Mouse (Mus musculus) forelimb bud, embryonic 11.5 days (tissue): ENCODE data around the gene Nxpe5.

ENCODE experiments used
- DNase-seq: peaks from one replicate; pipeline ENCODE4 v3.0.0-alpha.2; 2012; ENCODE audit warnings: low read depth, low spot score

Gene Nxpe5

DNA sequence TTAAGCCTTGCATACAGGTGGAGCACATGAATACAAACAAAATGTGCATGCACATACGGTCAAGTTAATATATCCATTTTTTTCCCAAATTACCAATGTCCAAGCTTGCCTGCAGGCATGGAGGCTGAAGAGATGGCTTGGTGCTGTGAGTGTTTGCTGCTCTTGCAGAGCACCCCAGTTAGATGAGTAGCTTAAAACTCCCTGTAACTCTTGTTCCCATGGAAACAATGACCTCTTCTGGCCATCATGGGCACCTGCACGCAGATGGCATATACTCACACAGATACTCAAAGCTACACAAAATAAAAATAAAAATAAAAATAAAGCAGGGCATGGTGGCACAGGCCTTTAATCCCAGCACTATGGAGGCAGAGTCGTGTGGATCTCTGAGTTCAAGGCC is 27.4 kb downstream of the Nxpe5 start:
- DNase-seq = no peak

DNA sequence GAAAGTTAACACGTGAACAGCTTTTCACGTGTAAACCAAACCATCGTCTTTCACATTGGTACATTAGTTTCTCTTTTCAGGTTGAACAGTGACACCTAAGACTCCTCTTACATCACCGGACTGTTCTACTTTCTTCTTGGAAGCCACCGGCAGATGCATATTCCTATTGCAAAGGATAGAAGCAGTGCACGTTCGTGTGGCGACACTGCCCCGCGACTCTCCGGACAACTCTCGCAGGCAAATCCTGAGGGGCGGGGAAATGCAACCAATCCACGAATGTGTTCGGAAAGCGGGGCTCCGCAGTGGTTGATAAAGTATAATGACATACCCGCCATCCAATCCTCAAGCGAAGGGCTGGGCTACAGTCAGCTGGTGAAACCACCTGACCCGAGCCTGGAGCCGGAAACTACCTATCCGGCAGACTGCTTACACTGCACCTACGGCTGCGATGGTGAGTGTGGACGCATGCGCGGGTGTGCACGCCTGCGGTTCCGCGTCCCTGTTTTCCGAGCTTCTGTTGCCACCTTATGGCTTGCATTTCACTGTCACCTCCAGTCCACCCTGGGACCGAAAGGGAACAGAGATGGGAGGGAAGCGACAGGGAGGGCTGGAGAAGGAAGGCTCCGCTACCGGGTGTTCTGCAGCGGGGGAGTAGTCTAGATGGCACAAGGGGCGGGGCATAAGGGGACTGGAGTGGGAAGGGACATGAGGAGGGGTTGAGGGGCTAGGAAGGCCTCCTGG is 29.8 kb downstream of the Nxpe5 start, which contains the start of gene Lamtor4:
Lamtor4 (plus strand) TSS at position 130 of the 741 bp plus-strand sequence.
- peak; percentile 94 for DNase-seq

DNA sequence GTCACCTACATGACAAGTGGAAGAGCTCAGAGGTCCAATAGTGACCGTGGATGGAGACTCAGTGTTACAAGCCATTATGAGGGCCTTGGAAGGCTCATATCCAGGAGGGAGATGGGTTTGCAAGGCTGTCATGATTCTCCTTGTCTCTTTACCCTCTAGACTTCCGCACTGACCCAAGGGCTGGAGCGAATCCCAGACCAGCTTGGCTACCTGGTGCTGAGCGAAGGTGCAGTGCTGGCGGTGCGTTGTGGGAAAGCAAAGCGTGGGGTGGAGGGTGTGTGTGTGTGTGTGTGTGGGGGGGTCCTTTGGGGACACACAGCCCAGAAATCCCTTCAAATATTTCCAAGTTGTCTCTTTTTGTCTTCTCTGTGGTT is 30.4 kb downstream of the Nxpe5 start:
- DNase-seq = no peak

DNA sequence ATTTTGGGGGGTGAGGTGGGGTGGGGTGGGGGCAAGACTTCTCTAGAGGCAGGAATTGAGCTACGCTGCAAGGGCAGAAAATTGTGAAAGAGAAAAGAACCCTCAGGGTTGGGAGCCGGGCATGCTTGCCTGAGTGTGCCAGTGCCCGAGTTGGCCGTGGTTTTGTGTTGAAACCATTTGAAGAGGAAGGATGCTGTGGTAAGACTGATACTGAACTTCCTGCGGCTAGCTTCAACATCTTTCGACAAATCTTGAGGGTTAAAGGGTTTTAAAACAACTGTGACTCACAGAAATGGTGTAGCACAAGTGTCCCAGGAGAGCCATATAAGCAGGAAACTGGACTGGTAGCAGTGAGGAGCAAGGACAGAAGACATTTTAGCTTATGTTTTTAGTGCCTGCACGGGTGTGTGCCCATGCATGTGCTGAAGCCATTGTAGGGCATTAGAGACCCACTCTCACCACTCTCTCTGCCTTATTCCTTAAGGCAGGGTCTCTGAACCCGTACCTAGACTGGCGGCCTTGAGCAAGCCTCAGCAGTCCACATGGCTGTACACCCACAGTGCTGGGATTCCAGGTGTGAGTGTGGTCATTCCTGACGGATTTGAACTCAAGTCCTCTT is 31.4 kb downstream of the Nxpe5 start:
- no peak for DNase-seq

DNA sequence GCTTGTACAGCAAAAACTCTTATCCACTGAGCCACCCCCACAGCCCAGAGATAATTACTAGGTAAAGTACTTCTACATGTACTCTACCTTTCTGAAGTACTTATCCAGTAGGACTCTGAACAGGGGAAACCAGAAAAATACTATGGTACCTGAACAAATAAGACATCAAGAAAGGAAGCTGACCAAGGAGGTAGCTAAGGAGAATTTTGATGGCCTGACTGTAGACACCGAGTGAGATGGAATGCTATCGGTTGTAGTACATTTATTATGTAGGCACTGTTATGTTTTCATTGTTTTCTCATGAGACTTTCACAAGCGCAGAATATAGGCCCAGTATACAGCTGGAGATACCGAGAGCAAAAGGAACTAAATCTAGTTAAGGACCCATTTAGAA is 31.9 kb downstream of the Nxpe5 start:
- no peak for DNase-seq

DNA sequence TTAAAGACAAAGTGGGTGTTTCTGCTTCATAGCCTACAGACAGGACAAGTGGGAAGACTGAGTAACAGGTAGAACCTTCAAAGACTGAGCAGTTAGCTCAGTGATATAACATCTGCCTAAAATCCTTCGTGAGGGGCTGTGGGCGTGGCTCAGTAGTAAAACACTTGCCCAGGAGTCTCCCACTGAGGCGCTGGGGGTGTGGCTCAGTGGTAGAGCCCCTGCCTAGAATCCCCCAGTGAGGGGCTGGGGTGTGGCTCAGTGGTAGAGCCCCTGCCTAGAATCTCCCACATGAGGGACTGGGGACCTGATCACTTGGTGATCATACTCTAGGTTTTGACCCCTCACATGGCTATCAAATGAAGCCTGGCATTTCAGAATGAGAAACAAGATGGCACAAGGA is 32.4 kb downstream of the Nxpe5 start:
- DNase-seq = no peak

DNA sequence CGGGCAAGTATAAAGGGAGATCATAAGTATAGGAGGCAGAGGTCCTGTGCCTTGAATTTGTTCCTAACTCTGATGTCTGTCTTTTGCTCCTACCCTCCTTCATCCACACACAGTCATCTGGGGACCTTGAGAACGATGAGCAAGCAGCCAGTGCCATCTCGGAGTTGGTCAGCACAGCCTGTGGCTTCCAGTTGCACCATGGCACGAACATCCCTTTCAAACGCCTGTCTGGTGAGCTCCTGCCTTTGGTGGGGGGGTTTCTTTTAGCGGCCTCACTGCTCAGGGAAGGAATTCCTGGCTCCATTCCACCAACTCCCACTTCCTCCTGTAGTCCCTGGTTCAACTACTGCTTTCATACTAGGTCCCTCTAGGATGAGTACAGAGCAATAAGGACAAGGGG is 32.8 kb downstream of the Nxpe5 start:
- no peak for DNase-seq

DNA sequence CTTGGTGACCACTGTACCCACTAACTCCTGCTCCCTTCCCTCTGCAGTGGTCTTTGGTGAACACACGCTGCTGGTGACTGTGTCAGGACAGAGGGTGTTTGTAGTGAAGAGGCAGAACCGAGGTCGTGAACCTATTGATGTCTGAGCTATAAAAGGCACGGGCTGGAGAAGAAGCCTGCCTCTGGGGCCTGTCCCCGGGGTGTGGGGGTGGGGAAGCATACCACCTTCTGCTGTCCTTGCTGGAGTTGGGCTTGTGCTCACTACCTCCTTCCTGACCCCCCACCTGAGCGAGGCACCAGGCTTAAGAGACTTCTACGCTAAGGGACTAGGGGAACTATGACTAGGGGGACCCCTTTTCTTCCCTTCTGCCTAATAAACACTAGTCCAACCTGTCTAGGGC is 33.3 kb downstream of the Nxpe5 start:
- no peak for DNase-seq

DNA sequence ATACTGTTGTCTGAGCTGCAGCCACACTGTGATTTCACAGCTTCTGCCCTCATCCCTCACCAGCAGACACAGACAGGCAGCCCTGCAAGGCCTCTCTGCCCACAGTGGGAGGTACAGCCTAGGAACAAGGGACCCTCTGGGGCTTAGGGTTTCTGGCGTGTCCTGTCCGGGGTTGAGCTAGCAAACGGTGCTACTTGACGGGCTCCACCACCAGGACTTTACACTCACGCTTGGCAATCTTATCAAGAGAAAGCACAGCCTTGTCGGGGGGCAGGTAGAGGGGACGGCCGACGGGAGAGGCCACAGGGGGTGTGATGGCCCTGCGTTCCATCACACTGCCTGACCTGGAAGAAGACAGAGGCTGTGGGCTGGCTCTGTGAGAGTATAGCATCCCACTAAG is 34.4 kb downstream of the Nxpe5 start:
- no peak for DNase-seq

DNA sequence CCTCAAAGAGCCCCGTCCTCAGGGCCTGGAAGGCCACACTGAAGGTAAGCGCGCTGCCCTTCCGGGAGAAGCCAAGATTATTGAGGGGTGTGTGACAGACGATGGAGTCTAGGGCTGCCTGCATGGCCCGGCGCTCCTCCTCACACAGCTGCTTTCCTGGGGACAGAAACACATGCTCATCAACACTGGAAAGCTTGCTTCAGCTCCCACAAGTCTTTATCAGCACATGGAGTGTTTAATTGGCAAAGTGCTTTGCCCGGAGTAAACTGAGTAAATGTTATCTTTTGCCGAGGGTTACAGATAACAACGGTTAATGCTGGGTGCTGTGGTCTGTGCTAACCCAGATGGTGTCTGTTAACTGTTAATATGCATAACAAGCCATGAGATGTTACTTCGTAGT is 35.1 kb downstream of the Nxpe5 start:
- DNase-seq = no peak

DNA sequence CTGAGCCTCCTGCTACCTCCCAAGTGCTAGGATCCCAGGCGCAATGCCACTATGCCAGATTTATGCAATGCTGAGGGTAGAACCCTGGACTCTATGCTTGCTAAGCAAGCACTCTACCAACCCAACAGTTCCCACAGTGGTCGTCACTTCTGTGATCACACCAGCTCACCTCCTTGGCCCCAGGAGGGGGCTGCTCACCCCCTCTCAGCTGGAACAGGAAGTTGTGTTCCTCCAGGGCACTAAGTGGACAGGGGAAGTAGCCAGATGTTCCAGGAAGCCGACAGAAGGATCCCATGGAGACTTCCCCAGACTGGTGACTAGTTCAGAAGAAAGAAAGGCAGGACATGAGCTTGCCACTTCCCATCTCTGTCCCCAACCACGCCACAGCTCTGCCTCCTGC is 36.3 kb downstream of the Nxpe5 start:
- DNase-seq = no peak

DNA sequence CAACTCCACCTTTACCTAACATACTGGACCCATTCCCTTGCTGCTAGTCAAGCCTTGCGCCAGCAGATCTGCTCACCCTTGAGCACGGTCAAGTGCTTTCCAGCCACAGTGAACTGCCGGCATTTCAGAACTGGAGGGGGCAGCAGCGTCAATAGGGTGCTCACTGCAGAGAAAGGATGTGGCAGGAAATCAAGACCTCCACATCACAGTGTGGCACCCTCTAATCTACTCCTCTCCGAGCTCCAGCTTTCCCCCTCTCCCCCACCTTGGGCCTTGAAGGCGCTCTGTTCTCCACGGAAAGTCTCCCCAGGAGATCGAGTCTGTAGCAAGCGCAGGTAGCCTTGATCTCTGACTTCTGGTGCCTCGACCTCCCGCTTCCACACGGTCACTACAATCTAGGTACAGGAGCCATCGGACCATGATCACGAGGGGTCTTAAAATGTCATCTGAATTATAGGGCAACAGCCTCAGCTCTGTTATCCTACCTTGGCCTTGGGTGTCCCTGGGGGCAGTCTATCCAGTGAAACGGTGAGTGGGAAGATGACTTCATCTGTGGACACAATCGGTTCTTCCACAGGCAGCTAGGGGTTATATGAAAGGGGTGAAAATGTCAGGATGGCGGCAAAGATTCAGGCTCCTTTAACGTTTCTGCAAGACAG is 37.0 kb downstream of the Nxpe5 start:
- DNase-seq = no peak

DNA sequence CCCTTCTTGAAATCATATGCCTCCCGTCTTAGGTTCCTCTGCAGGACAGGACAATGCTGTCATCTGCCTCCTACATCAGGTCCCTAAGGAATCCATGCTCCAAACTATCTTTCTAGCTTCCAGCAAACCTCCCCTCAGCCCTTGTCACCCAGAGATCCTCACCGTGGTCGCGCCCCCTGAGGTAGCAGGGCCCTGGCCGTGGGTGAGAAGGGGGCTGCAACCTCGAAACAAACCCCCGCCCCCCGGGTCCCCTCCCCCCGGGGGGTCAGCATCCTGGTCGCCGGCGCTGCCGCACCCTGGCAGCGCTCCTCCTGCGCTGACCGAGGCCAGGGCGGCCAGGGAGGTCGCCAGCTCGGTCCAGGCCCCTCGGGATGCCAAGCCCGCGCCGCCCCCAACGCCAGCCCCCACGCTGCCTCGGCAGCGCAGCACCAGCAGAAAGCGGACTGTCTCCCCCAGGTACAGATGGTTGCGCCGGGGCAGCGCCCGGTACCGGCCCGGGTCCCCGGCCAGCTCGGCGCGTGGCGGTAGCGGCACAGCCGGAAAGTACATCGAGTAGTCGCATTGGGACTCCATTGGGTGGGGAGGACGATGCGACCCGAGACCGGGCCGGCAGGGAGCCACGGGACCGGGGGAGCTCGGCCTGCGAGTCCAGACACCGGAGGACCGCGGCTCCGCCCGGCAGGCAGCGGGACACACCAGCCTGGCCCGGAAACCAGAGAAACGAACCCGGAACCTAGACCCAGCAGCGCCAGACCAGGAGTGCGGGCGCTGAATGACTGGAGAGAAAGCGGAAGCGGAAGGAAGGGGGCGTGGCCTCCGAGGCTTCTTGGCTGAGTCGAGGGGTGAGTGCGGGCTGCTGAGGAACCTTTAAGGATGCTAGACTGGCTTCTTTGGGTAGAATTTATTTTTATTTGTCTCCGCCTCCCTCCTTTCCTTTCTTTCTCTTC is 37.8 kb downstream of the Nxpe5 start, which contains the start of gene BC037034:
BC037034 (minus strand) TSS at position 774 of the 947 bp plus-strand sequence.
- peak; percentile 84 for DNase-seq

DNA sequence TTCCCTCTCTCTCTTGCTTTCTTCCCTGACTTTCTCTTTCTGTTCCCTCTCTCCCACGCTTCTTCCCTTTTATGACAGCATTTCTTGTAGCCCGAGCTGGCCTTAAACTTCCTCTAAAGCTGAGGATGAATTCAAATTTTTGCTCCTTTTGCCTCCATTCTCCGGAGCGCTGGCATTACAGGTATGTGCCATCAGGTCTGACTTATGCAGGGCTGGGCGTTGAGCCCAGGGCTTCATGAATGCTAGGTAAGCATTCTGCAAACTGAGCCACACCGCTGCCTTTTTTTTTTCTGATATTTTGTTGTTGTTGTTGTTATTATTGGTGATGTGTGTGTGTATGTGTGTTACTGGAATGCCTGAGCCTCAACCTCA is 38.5 kb downstream of the Nxpe5 start:
- no peak for DNase-seq

DNA sequence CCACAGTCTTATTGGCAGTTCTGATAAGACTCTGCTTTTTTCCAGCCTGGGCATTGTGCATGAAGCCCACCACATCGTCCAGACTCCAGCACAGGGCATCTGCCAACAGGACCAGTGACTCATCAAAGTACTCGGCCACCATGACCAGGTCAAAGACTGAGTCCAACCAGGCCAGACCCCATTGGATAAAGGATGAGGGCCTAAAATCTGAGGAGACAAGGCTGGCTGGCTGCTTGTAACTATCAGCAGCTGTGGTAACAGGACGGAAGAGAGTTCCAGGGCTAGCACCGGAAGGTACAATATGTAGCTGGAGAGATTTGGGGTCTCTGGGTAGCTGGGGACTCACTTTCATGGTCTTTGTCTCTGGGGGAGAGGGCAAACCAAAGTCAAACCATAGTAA is 40.0 kb downstream of the Nxpe5 start:
- DNase-seq = no peak

DNA sequence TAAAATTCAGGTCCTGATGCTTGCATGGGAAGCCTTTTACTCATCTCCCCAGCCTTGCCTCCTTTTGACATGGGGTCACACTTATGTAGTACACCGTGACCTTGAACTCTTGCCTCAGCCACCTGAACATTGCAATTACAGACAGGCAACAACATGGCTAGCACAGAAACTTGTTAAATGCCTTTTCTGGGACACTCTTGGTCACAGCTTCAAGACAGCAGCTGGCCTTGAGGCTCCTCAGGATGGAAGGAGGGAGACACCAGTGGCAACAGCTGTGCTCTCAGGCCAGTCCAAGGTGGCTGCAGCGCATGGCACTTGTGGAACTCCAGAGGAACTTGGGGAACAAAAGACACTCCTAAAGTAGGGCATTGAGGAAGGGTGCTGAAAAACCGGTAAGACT is 41.4 kb downstream of the Nxpe5 start:
- no peak for DNase-seq

DNA sequence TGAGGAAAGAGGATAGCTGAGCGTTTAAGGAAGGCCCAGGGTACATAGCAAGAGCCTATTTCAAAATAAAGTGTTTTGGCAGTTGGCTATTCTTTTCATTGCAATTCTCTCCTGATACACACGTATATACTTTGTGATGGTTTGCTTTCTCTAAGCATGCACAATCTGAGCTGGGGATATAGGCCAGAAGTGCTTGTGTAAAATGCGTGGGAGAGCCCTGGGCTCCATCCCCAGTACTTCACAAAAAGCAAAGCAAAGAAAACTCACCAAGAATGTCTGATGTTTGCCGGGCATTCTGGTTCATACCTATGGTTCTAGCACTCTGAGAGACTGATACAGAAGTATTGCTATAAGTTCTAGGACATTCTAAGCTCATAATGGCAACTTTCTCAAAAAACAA is 43.3 kb downstream of the Nxpe5 start:
- DNase-seq = no peak

DNA sequence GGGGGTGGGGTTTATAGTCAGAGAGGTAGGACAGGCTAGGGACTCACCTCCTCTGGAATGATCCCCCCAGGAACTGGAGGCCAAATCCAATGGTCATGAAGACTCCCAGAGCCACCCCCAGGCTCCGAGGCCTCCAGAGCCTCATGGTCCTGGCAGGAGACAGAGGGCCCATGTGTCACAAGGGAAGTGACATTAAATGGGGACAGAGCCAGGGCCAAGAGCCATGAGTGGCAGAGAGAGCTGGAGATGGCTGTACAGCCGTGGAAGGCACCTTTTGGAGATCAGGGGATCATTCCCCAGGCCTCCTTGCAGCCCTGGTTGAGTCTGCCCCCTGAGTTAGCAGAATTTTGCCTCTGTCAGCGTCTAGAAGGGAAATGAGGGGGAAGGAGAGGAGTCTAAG is 45.5 kb downstream of the Nxpe5 start:
- DNase-seq = no peak

DNA sequence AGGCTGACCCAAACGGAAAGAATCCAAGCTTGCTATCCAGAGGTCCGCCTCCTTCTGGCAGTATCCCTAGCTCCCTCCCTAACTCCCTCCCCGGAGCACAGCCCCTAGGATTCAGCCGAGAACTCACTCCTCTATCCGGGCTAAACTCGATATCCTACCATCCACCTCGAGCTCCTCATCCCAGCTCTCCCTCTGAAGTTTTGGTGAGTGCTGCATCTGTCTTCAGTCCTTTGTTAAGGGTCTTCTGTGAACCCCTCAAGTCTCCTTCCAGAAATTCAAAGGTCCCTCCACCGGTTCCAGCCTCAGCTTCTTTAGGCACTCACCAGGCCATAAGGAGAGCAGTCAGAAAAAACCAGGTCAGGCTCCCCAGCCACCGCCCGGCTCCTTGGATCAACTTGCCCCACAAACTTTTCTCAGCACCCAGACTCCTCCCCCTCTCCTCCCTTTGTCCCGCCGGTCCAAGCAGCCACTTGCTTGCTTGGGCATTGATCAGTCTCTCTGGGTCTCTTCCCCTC is 46.8 kb downstream of the Nxpe5 start, which contains the start of gene Gal3st4:
Gal3st4 (minus strand) TSS at position 432 of the 515 bp plus-strand sequence.
- DNase-seq = peak; percentile 43

DNA sequence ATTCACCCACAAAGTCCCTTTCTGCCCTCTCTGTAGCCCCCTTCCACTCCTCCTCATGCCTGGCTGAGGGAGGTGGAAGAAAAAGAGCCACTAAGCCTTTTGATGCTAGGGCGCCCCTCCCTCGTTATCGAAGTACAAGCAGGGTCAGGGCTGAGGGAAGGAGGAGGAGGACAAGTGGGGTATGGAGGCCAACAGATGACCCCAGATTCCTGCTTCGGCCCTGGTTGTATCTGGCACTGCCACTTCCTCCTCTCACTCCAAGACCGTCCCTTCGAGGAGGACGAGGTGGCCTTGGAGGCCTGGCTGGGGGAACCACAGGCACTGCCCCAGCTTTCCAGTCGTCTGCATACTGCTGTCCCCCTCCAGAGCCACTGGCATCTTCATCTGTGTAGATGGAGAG is 48.5 kb downstream of the Nxpe5 start:
- no peak for DNase-seq

DNA sequence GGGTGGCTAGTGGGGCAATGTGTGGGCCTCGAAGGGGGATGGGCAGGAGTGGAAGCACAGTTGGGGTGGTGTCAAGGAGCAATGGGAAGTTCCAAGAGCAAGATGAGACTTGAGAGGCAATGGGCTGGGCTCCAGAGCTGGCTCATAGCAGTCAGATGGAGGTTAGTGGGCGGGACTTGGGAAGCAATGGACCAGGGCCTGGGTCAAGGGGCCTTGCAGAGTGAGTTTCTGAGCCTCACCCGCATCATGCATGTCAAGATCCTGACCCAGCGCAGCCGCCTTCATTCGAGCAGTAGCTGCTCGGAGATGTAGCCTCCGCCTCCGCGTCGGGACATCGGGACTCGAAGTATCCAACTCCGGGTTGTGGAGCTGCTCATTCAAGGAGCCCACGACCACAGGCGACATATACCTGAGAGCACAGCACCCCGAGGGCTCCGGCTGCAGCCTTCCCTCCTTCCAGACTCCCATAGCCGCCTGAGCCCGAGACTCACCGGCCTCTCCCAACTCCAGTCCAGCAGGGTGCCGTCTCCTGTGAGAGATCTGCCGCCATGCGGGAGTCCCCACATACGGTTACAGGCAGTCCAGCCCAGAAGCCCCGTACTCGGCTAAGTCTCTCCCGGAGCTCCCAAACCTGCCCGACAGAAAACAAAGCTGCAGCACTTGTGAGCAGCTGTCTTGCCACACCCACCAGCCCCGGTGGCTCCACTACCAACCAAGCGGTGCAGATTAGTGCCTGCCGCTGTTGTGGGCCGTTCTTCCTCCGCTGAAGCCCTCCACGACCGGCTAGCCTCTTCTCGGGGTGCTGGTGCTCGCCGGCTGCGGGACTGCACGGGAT is 49.7 kb downstream of the Nxpe5 start:
- DNase-seq = no peak
